Mouse (Mus musculus) layer of hippocampus, adult 18-20 months (tissue): ENCODE measurements around the gene Sox3. TPM values are rescaled to one million over a fixed set of nuclear protein-coding genes. Genes with fewer than 3 reads are reported as not detected.

Experiments
- DNase-seq, 2 experiments: peaks; one replicate each; pipeline ENCODE4 v3.0.0; 2022; ENCODE audit warnings: low spot score in 2 of 2
- long read RNA-seq: library from polyadenylated mRNA; stranded (forward); transcript quantifications from one replicate; pipeline ENCODE4 v2.0.0, GENCODE M21; 2021
- total RNA-seq, 2 experiments: library from RNA; stranded (reverse); gene quantifications; 2 replicates each; pipeline ENCODE4 v1.2.3; 2021

Gene Sox3
- total RNA-seq, result 1 to 10 TPM; 1.6 to 1.7 TPM
- long read RNA-seq, partial matches to known transcripts, result 0 of 2 reads
- long read RNA-seq, other reads (novel, unspliced or antisense), result 0 of 2 reads

GRCm38 (mm10) chrX:60892801-60893681 lies at the start of gene Sox3:
TSS of gene Sox3 (minus strand) at chrX:60893430.
- DNase-seq, result no peak

GRCm38 (mm10) chrX:60940225-60940624 lies 47.0 kb upstream of the Sox3 start:
- DNase-seq, result no peak

GRCm38 (mm10) chrX:60899546-60899945 lies 6.3 kb upstream of the Sox3 start:
- DNase-seq, result no peak

GRCm38 (mm10) chrX:60898641-60899040 lies 5.4 kb upstream of the Sox3 start:
- DNase-seq, result no peak

GRCm38 (mm10) chrX:60896296-60896695 lies 3.1 kb upstream of the Sox3 start:
- no peak for DNase-seq

- no peak for DNase-seq
Measured at GRCm38 (mm10) chrX:60895416-60895815, 2.2 kb upstream of the Sox3 start.

- no peak for DNase-seq
Measured at GRCm38 (mm10) chrX:60893720-60894543, 702 bp upstream of the Sox3 start.

GRCm38 (mm10) chrX:60892098-60892800 lies 981 bp downstream of the Sox3 start:
- DNase-seq, result no peak

- DNase-seq, result no peak
Measured at GRCm38 (mm10) chrX:60891329-60892095, 1.7 kb downstream of the Sox3 start.

- DNase-seq, result no peak
Measured at GRCm38 (mm10) chrX:60890651-60891050, 2.6 kb downstream of the Sox3 start.

GRCm38 (mm10) chrX:60889956-60890485 lies 3.2 kb downstream of the Sox3 start:
- no peak for DNase-seq
